Mouse (Mus musculus): ENCODE data around the gene Ablim1. TPM values are rescaled to one million over a fixed set of nuclear protein-coding genes. Genes with fewer than 3 reads are reported as not detected.

Gene Ablim1
- polyA plus RNA-seq, 1 experiment from 2014 or later: 0.46 TPM

DNA sequence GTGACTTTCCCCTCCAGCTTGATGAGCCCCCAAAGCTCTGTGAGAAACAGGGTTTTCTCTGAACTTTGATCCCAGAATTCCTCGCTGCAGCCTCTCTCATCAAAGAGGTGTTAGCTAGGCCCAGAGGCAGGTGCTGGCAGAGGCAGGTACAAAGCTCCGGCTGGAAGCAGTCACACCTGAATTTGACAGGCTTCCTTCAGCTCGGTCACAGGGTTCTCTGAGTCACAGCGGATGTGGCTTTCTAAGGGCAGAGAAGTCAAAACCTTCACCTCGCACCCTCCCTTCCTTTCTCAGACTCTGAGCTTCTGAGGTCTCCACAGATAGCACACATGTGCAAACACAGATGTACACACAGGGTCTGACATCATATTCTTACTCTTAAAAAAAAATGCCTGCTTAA is 182.4 kb downstream of the Ablim1 start:
- WGBS (ENCODE audit: missing documents): 46% methylated on average over 5 of the region's 5 CpGs
- H3K4me3 ChIP-seq (ENCODE audit: inconsistent target): no peak overlapping the region
- no peak overlapping the region for H3K27ac ChIP-seq
- no peaks in the 10 kb centered on the region for H3K79me2 ChIP-seq (ENCODE audit: inconsistent target)
- no peaks in the 10 kb centered on the region for H3K36me3 ChIP-seq (ENCODE audit: inconsistent target)

DNA sequence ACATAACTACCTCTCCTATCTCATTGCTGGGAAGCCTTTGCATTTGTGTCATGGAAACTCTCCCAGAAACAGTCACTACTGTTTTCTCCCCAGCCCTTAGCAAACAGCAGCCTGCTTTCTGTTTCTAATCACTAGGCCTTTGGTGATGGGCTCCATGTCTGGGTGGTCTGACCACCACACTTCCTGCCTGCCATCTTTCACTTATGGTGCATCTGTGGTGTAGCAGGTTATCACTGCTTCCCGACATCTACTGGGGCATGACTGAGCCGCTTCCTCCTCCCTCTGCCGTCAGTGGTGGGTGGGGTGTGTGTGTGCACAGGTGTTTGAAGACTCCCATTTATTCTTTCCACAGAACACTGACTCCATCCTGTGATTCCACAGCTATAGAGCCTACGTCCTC is 183.4 kb downstream of the Ablim1 start:
- Histone ChIP-seq H3K36me3 (ENCODE audit: inconsistent target) (no peaks in the 10 kb centered on the region), H3K4me3 (ENCODE audit: inconsistent target) (no peak overlapping the region), H3K79me2 (ENCODE audit: inconsistent target) (no peaks in the 10 kb centered on the region), H3K27ac (no peak overlapping the region)
- 36% methylated on average over 4 of the region's 4 CpGs for WGBS (ENCODE audit: missing documents)

DNA sequence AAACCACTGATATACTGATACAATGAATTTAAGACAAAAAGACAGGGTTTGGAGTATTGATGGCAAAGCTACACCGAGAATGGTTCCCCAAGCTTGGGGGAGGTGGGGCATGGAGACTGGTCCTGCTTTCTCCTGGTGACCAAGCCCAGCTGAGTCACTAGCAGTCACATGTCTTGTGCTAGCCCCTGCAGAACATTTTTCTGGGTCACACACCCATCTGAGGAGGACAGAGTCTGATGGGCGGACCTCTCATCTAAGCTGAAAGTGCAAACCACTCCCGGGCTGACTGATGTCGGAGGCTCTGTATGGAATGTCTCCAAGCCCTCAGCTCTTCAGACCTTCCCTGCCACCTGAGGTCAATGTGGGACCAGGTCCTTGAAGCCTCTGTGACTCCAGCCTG is 184.1 kb downstream of the Ablim1 start:
- Histone ChIP-seq H3K27ac (no peak overlapping the region), H3K36me3 (ENCODE audit: inconsistent target) (no peaks in the 10 kb centered on the region), H3K4me3 (ENCODE audit: inconsistent target) (no peak overlapping the region), H3K79me2 (ENCODE audit: inconsistent target) (no peaks in the 10 kb centered on the region)
- WGBS (ENCODE audit: missing documents): 93% methylated on average over 4 of the region's 4 CpGs

DNA sequence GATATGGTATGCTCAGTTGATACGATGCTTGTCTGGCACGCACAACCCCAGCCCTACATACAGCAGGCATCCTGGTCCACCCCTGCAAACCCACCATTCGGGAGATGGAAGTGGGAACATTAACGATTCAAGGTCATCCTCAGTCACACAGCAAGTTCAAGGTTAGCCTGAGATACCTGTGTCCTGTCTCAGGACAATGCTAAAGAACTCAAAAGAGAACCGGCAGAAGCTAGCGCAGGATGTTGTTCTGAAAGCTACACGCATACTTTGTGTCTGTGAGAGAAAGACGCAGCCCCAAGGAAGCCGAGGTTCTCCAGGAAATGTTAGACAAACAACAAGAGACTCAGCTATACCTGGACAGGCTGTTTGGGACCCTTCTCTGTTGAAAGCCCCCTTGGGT is 185.0 kb downstream of the Ablim1 start:
- H3K79me2 ChIP-seq (ENCODE audit: inconsistent target): no peaks in the 10 kb centered on the region
- WGBS (ENCODE audit: missing documents): 92% methylated on average over 9 of the region's 9 CpGs
- no peak overlapping the region for H3K27ac ChIP-seq

DNA sequence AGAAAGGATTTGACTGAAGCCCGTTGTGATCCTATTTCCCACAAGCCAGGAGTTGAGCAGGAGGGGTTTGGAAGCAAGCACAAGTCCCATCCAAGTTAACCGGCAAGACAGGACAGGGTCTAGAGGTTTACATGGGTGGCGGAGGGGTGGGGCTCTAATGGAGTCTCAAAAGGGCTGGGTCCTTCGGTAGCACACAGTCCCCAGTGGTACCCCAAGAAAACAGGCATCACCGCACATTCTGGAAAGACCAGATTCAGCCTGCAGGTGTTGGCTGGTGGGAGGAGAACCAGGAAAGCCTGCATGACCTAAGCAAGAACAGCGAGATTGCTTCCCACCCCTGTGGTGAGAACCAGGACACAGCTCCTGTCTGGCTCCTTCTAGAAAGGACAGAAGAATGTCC is 186.7 kb downstream of the Ablim1 start:
- Histone ChIP-seq H3K4me3 (ENCODE audit: inconsistent target) (no peak overlapping the region), H3K27ac (no peak overlapping the region), H3K79me2 (ENCODE audit: inconsistent target) (no peaks in the 10 kb centered on the region), H3K36me3 (ENCODE audit: inconsistent target) (no peaks in the 10 kb centered on the region)
- WGBS (ENCODE audit: missing documents): 95% methylated on average over 6 of the region's 6 CpGs

More for the DNA sequence above, 185.0 kb downstream of the Ablim1 start:
- Histone ChIP-seq H3K4me3 (ENCODE audit: inconsistent target) (no peak overlapping the region), H3K36me3 (ENCODE audit: inconsistent target) (no peaks in the 10 kb centered on the region)

DNA sequence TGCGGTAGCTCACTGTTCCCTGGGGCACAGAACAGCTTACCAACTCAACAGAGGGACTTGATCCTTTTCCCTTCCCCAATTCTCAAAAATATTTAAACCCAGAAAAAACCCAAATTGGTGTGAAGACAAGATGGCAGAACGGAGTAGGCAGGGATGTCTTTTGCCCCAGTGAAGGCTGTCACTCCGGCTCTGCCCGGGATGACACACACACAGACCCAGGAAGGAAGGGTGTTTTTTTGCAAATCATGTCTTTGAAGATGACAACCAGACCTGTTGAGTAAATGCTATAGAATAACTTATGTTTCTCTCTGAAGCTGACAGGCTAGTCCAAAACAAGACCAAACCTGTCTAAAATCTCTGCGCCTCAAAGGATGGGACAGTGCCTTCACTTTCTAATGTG is 187.2 kb downstream of the Ablim1 start:
- WGBS (ENCODE audit: missing documents): 94% methylated on average over 5 of the region's 5 CpGs
- H3K36me3 ChIP-seq (ENCODE audit: inconsistent target): no peaks in the 10 kb centered on the region
- no peak overlapping the region for H3K4me3 ChIP-seq (ENCODE audit: inconsistent target)
- no peaks in the 10 kb centered on the region for H3K79me2 ChIP-seq (ENCODE audit: inconsistent target)
- H3K27ac ChIP-seq: no peak overlapping the region

DNA sequence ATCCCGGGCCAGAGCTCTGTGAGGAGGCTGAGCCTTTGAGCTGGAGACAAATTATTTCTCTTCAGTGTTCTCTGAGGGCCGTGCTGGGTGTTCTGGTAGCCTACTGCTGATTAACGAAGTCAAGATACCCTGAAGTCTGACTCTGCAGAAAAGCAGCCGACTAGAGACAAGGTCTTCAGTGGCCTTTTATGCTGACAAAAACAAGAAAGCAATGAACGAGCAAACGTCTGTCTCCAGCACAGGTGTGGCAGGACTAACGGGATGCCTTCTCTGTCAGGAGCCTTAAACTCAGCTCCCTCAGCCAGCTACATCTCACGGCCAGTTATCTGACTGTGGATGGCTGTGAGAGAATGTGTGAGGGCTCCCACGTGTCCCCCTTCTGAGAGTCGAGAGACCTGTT is 187.8 kb downstream of the Ablim1 start:
- WGBS (ENCODE audit: missing documents): 92% methylated on average over 10 of the region's 10 CpGs
- H3K27ac ChIP-seq: no peak overlapping the region
- no peaks in the 10 kb centered on the region for H3K79me2 ChIP-seq (ENCODE audit: inconsistent target)
- no peak overlapping the region for H3K4me3 ChIP-seq (ENCODE audit: inconsistent target)
- no peaks in the 10 kb centered on the region for H3K36me3 ChIP-seq (ENCODE audit: inconsistent target)

DNA sequence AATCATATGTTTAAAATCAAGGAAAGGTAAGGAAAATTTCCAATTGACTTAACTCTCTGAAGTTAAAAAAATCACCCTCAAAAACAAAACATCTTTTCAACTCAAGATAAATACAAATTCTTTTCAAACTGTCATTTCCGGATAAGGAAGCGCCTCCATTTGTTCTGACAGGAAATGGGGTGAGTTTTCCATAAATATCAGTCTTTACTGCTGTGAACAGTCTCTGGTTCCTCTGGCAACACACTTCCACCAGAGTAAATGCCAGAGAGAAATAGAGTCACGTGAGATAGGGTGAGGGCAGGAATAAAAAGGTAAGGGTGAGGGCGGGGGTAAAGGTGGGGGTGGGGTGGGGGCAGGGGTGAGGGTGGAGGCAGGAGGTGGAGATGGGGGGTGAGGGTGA is 189.8 kb downstream of the Ablim1 start:
- no peak overlapping the region for H3K27ac ChIP-seq
- no peaks in the 10 kb centered on the region for H3K79me2 ChIP-seq (ENCODE audit: inconsistent target)
- 61% methylated on average over 3 of the region's 4 CpGs for WGBS (ENCODE audit: missing documents)
- no peak overlapping the region for H3K4me3 ChIP-seq (ENCODE audit: inconsistent target)
- H3K36me3 ChIP-seq (ENCODE audit: inconsistent target): no peaks in the 10 kb centered on the region

DNA sequence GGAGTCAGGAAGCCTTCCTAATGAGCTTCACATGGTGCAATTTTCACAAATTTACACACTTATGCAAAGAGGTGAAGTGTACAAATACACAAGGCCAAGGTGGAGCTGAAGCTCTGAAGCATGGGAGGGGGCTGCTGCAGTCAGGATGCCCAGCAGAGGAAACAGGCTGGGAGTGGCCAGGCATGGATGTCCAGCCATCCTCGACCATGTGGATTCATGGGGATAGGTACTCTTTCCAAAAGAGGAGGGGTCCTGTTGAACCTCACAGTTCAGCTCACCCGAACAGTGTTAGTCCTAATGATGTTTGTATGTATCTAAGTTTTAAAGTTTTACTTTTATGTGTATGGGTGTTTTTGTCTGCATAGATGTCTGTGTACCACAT is 190.6 kb downstream of the Ablim1 start:
- Histone ChIP-seq H3K27ac (no peak overlapping the region), H3K36me3 (ENCODE audit: inconsistent target) (no peaks in the 10 kb centered on the region), H3K4me3 (ENCODE audit: inconsistent target) (no peak overlapping the region), H3K79me2 (ENCODE audit: inconsistent target) (no peaks in the 10 kb centered on the region)
- 73% methylated on average over 2 of the region's 2 CpGs for WGBS (ENCODE audit: missing documents)

DNA sequence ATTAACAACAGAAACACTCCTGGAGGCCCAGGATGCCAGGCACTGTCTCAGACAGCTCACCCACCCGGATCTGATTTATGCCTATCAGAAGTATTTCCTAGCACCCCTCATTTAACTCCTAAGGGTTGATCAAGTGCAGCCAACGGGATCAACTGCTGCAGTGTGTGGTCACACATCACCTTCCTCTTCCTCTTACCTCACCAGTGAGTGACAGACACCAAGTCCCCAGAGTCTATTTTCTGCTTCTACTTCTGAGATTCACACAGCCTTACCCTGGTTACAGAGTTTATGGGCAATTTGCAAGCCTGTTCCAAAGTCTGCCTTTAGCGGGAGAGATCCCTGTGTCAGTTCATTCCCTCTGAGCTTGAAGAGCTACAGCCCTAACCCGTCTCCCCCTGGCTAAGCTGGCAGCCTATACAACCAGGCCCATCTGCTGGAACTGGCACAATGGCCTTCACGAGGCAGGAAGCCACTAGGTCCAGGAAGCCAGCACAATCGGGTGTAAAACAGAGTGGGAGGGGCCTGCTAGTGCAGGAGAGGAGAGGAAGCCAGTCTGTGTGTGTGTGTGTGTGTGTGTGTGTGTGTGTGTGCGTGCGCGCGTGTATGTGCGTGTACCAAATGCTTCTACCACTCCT is 191.1 kb downstream of the Ablim1 start:
- 24% methylated on average over 9 of the region's 11 CpGs for WGBS (ENCODE audit: missing documents)
- no peak overlapping the region for H3K27ac ChIP-seq

DNA sequence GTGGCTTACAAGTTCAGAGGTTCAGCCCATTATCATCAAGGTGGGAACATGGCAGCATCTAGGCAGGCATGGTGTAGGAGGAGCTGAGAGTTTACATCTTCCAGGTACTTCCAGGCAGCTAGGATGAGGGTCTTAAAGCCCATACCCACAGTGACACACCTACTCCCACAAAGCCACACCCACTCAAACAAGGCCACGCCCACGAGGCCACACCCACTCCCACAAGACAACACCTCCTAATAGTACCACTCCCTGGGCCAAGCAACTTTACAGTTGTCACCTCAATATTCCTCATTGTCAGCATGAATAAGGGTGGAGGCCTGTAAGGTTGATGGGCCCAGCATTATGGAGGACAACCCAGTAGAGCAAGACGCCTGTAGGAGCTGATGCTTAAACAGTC is 192.5 kb downstream of the Ablim1 start:
- no peak overlapping the region for H3K27ac ChIP-seq
- no peaks in the 10 kb centered on the region for H3K36me3 ChIP-seq (ENCODE audit: inconsistent target)
- WGBS (ENCODE audit: missing documents): 88% methylated on average over 3 of the region's 3 CpGs
- no peaks in the 10 kb centered on the region for H3K79me2 ChIP-seq (ENCODE audit: inconsistent target)
- H3K4me3 ChIP-seq (ENCODE audit: inconsistent target): no peak overlapping the region

More for the DNA sequence above, 191.1 kb downstream of the Ablim1 start:
- Histone ChIP-seq H3K4me3 (ENCODE audit: inconsistent target) (no peak overlapping the region), H3K79me2 (ENCODE audit: inconsistent target) (no peaks in the 10 kb centered on the region), H3K36me3 (ENCODE audit: inconsistent target) (no peaks in the 10 kb centered on the region)

DNA sequence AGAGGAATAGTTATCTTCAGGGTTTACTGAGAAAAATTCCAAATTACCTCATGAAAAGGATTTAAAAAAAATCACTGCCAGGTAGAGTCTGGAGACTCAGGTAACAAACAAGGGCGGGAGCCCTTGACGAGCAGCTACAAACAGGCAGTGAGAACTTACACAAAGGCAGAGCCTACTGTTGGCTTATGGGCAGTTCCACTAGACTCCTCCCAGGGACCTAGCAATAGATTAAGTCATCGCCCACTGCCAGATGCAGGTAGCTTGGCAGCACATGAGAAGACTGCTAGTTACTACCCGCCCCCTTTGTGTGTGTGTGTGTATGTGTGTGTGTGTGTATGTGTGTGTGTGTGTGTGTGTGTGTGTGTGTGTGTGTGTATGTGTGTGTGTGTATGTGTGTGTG is 193.7 kb downstream of the Ablim1 start:
- no peak overlapping the region for H3K4me3 ChIP-seq (ENCODE audit: inconsistent target)
- WGBS (ENCODE audit: missing documents): 92% methylated on average over 3 of the region's 4 CpGs
- H3K27ac ChIP-seq: no peak overlapping the region
- H3K79me2 ChIP-seq (ENCODE audit: inconsistent target): no peaks in the 10 kb centered on the region
- no peaks in the 10 kb centered on the region for H3K36me3 ChIP-seq (ENCODE audit: inconsistent target)

DNA sequence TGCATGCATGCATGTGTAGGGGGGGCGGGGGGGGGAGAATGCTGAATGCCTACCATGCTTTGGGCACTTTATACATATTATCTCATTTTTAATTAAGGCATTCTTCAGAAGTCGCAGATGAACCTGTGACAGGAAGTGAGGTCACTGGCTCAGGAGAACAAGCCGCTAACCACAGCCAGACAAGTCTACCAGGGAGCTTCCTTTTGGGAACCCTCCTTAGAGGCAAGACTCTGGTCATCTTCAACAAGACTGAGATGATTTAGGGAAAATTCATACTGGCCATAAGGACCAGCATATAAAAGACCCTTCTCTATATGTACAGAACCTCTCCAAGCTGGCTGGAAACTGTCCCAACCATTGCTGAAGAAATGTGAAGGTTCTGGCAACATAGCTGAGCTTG is 195.1 kb downstream of the Ablim1 start:
- WGBS (ENCODE audit: missing documents): 19% methylated on average over 3 of the region's 3 CpGs
- Histone ChIP-seq H3K27ac (no peak overlapping the region), H3K36me3 (ENCODE audit: inconsistent target) (no peaks in the 10 kb centered on the region), H3K79me2 (ENCODE audit: inconsistent target) (no peaks in the 10 kb centered on the region), H3K4me3 (ENCODE audit: inconsistent target) (no peak overlapping the region)

DNA sequence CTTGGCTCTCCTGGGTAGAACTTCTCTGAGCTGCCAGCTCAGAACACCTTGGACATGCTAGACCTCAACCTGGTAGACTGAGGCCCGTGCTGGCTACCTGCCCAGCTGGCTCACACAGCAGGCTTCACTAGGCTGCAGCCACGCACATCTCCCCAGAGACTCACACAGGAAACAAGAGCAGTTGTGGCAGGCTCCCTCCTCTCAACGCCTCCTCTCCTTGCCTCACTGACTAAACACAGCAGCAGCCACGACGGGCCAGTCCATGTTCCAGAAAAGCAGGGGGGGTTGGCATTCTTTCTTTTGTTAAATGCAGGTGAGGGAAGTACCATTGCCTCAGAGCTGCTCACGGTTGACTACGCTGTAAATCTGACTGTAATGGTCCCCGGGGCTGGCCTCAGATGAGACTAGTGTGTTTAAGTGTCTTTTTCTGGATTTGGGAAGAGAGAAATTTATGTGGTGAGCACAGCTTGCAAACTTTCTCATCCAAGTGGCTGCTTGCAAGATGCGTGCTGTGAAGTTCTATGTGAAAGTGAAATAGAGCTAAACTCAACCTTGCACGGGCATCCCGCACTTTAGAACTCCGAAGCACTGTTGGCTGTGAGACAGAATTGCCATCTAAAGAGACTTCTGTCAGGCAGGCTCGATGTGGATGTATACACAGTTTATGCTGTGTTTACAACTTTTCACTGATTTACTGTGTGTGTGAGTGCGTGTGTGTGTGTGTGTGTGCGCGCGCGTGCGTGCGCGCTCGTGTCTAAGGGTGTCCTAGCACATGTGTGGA is 195.7 kb downstream of the Ablim1 start:
- 21% methylated on average over 21 of the region's 22 CpGs for WGBS (ENCODE audit: missing documents)
- H3K4me3 ChIP-seq (ENCODE audit: inconsistent target): peak overlapping the region; percentile 10; the same call in 1 of the 2 replicates
- H3K27ac ChIP-seq: no peak overlapping the region
- H3K79me2 ChIP-seq (ENCODE audit: inconsistent target): no peaks in the 10 kb centered on the region
- H3K36me3 ChIP-seq (ENCODE audit: inconsistent target): no peaks in the 10 kb centered on the region

DNA sequence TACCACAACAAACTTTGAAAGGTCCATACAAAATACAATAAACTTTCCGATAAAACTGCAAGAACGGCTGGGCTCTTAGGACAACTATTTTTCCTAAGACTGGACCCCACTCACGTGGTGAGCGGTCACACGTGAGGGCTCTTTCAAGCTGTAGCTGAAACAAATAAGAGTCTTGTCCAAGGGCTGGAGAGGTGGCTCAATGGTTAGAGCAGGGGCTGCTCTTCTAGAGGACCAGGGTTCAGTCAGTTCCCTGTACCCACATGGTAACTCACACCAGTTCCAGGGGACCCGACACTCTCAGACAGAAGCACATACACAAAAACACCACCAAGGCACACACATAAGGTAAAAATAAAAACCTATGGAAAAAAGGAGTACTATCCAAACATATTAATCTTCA is 197.0 kb downstream of the Ablim1 start:
- Histone ChIP-seq H3K79me2 (ENCODE audit: inconsistent target) (no peaks in the 10 kb centered on the region), H3K4me3 (ENCODE audit: inconsistent target) (no peak overlapping the region), H3K27ac (no peak overlapping the region), H3K36me3 (ENCODE audit: inconsistent target) (no peaks in the 10 kb centered on the region)
- 37% methylated on average over 6 of the region's 6 CpGs for WGBS (ENCODE audit: missing documents)

Data from macrophage (primary cell).